Mouse (Mus musculus): Measurements from ENCODE around the gene Plekha1. TPM values are rescaled to one million over a fixed set of nuclear protein-coding genes. Genes with fewer than 3 reads are reported as not detected.

Gene Plekha1
- polyA plus RNA-seq, 1 experiment, result 13.4 TPM

GRCm38 (mm10) chr7:130958551-130958950 lies 93.0 kb downstream of the Plekha1 start:
- Histone ChIP-seq H3K4me2 (ENCODE audit: low read depth) (no peak overlapping the region), H3ac (ENCODE audit: control insufficient read depth, insufficient read length) (no peak overlapping the region), H3K79me2 (ENCODE audit: control insufficient read depth, insufficient read depth) (peaks cover 9% of the 10 kb centered on the region), H3K4me3 (no peak overlapping the region), H3K27me3 (ENCODE audit: control insufficient read depth, insufficient read depth, insufficient read length) (no peaks in the 10 kb centered on the region), H3K36me3 (ENCODE audit: control insufficient read depth, insufficient read depth) (peaks cover 10% of the 10 kb centered on the region)
- TF ChIP-seq MAX (IDR thresholded peaks at IDR 0.05; ENCODE audit: low read depth), result no peak
- TF ChIP-seq USF1 (IDR thresholded peaks at IDR 0.05; ENCODE audit: low read depth), result no peak
- TF ChIP-seq POLR2A (IDR thresholded peaks at IDR 0.05; ENCODE audit: insufficient read length, low read depth), result no peak
- no peak for TF ChIP-seq POLR2AphosphoS2 (IDR thresholded peaks at IDR 0.05; ENCODE audit: insufficient read length, low read depth)
- TF ChIP-seq TCF12 (IDR thresholded peaks at IDR 0.05; ENCODE audit: insufficient read depth, poor library complexity, severe bottlenecking), result no peak
- no peak for TF ChIP-seq CEBPB (IDR thresholded peaks at IDR 0.05; ENCODE audit: insufficient read depth, poor library complexity, severe bottlenecking)
- TF ChIP-seq TCF3 (IDR thresholded peaks at IDR 0.05; ENCODE audit: insufficient read length, low read depth), result no peak
- no peak for TF ChIP-seq MYOD1 (IDR thresholded peaks at IDR 0.05; ENCODE audit: control insufficient read depth in 1 of 3, insufficient read length in 2 of 3, low read depth in 2 of 3)
- no peak for TF ChIP-seq SRF (IDR thresholded peaks at IDR 0.05; ENCODE audit: control insufficient read depth, insufficient read length, low read depth)

GRCm38 (mm10) chr7:130959868-130960267 lies 94.3 kb downstream of the Plekha1 start:
- peaks cover 10% of the 10 kb centered on the region for H3K36me3 ChIP-seq (ENCODE audit: control insufficient read depth, insufficient read depth)
- H3K79me2 ChIP-seq (ENCODE audit: control insufficient read depth, insufficient read depth), result peaks cover 7% of the 10 kb centered on the region
- H3K27me3 ChIP-seq (ENCODE audit: control insufficient read depth, insufficient read depth, insufficient read length), result no peaks in the 10 kb centered on the region
- H3K4me3 ChIP-seq, result no peak overlapping the region
- H3K4me2 ChIP-seq (ENCODE audit: low read depth), result peak overlapping the region; percentile 37
- TF ChIP-seq SRF (IDR thresholded peaks at IDR 0.05; ENCODE audit: control insufficient read depth, insufficient read length, low read depth), result no peak
- peak; percentile 76 for TF ChIP-seq TCF12 (IDR thresholded peaks at IDR 0.05; ENCODE audit: insufficient read depth, poor library complexity, severe bottlenecking)
- no peak for TF ChIP-seq CEBPB (IDR thresholded peaks at IDR 0.05; ENCODE audit: insufficient read depth, poor library complexity, severe bottlenecking)
- TF ChIP-seq REST (IDR thresholded peaks at IDR 0.05; ENCODE audit: insufficient read depth, insufficient read length), result no peak
- peak in 2 of 3 experiments; percentile 67 to 86 for TF ChIP-seq MYOG (IDR thresholded peaks at IDR 0.05; ENCODE audit: control insufficient read depth in 1 of 3, insufficient read depth in 1 of 3, insufficient read length in 2 of 3, low read depth in 2 of 3)
- no peak for TF ChIP-seq POLR2A (IDR thresholded peaks at IDR 0.05; ENCODE audit: insufficient read length, low read depth)
- TF ChIP-seq TCF3 (IDR thresholded peaks at IDR 0.05; ENCODE audit: insufficient read length, low read depth), result no peak
- peak in 2 of 3 experiments; percentile 65 to 72 for TF ChIP-seq MYOD1 (IDR thresholded peaks at IDR 0.05; ENCODE audit: control insufficient read depth in 1 of 3, insufficient read length in 2 of 3, low read depth in 2 of 3)
- no peak for TF ChIP-seq POLR2AphosphoS2 (IDR thresholded peaks at IDR 0.05; ENCODE audit: insufficient read length, low read depth)
- no peak for TF ChIP-seq USF1 (IDR thresholded peaks at IDR 0.05; ENCODE audit: low read depth)
- TF ChIP-seq E2F4 (IDR thresholded peaks at IDR 0.05; ENCODE audit: insufficient read depth), result no peak
- no peak overlapping the region for H3ac ChIP-seq (ENCODE audit: control insufficient read depth, insufficient read length)

GRCm38 (mm10) chr7:130961429-130961828 lies 95.9 kb downstream of the Plekha1 start:
- TF ChIP-seq SRF (IDR thresholded peaks at IDR 0.05; ENCODE audit: control insufficient read depth, insufficient read length, low read depth), result no peak
- no peak for TF ChIP-seq CEBPB (IDR thresholded peaks at IDR 0.05; ENCODE audit: insufficient read depth, poor library complexity, severe bottlenecking)
- TF ChIP-seq MYOD1 (IDR thresholded peaks at IDR 0.05; ENCODE audit: control insufficient read depth in 1 of 3, insufficient read length in 2 of 3, low read depth in 2 of 3), result no peak
- TF ChIP-seq E2F4 (IDR thresholded peaks at IDR 0.05; ENCODE audit: insufficient read depth), result no peak
- no peaks in the 10 kb centered on the region for H3K27me3 ChIP-seq (ENCODE audit: control insufficient read depth, insufficient read depth, insufficient read length)
- peaks cover 5% of the 10 kb centered on the region for H3K36me3 ChIP-seq (ENCODE audit: control insufficient read depth, insufficient read depth)
- peaks cover 4% of the 10 kb centered on the region for H3K79me2 ChIP-seq (ENCODE audit: control insufficient read depth, insufficient read depth)
- no peak overlapping the region for H3ac ChIP-seq (ENCODE audit: control insufficient read depth, insufficient read length)
- no peak overlapping the region for H3K4me2 ChIP-seq (ENCODE audit: low read depth)
- H3K4me3 ChIP-seq, result no peak overlapping the region

Other genes starting within 250 kb of the Plekha1 start
- not detected for gene Btbd16, start 91.7 kb upstream of the Plekha1 start, polyA plus RNA-seq (2012; fragmentation: generic; extraction: Trizol)
- gene Htra1, start 70.4 kb downstream of the Plekha1 start, polyA plus RNA-seq (2012; fragmentation: generic; extraction: Trizol), result 176 TPM
- not detected for gene Dmbt1, start 166.3 kb downstream of the Plekha1 start, polyA plus RNA-seq (2012; fragmentation: generic; extraction: Trizol)